Mouse (Mus musculus) cortical plate, adult 2 months (tissue): Measurements from ENCODE around the gene Ang2.

Experiments
- CTCF ChIP-seq: fragments of 200-500 bp; IDR thresholded peaks from 2 replicates; pipeline ENCODE4 v1.5.1; 2011; ENCODE audit warnings: mild to moderate bottlenecking, control low read depth, low read length; ENCODE audit not compliant: insufficient read depth; ENCODE audit errors: extremely low read depth
- POLR2A ChIP-seq: fragments of 200-500 bp; IDR thresholded peaks from 2 replicates; pipeline ENCODE4 v1.6.1; 2011; ENCODE audit warnings: mild to moderate bottlenecking, low read length, control low read depth; ENCODE audit not compliant: insufficient read depth; ENCODE audit errors: extremely low read depth

GRCm38 (mm10) chr14:51195681-51196080 lies 3.3 kb downstream of the Ang2 start:
- TF ChIP-seq CTCF (no peak), POLR2A (no peak)
